In genomic region chr19:56734033-56734572, GRCm38 (mm10) we compare ENCODE assay signal across 19 mouse cellular contexts. TPM values are rescaled to one million over a fixed set of nuclear protein-coding genes. Genes with fewer than 3 reads are reported as not detected.
A peak's percentile ranks its signal among the peaks of the same experiment; 100 is the strongest.
DNase-seq lines count a peak whose midpoint lies in the region; ATAC-seq and TF ChIP-seq lines count a peak whose summit lies in the region.
"Had no signal": no experiment of that assay in that cellular context is flagged by ENCODE, and none has a peak within 500 bp of the region (broad histone marks: within the 10 kb centered on the region; RNA-seq: fewer than 3 reads in every experiment).

No protein-coding gene starts in this region.

- no peak for ATAC-seq in liver, postnatal 0 days
- ATAC-seq in liver, embryonic 11.5 days (replicated peaks; ENCODE audit: low FRiP score): no peak
- no peak for ATAC-seq in Patski
- peak; percentile 87 for ATAC-seq in monocyte, adult 5-6 weeks (replicated peaks; ENCODE audit: insufficient number of reproducible peaks, low FRiP score, low TSS enrichment, poor library complexity, severe bottlenecking)
- ATAC-seq: forebrain, embryonic 13.5 days; hindbrain, embryonic 16.5 days; midbrain, embryonic 13.5 days had no signal

- POLR2A ChIA-PET in Patski (lab: Charles Lee): no interaction called here

- intact Hi-C loops in heart, adult 2 months (cut with DNase I): no loop called here
- intact Hi-C loops in left cerebral cortex, postnatal 25 days (cut with DNase I): no loop called here
- intact Hi-C loops in left cerebral cortex, postnatal 14 days (cut with DNase I): no loop called here

- peak; percentile 63 for TF ChIP-seq CTCF in heart, adult 2 months (IDR thresholded peaks at IDR 0.05)
- TF ChIP-seq CTCF in liver, postnatal 0 days (IDR thresholded peaks at IDR 0.05; ENCODE audit: low read depth): 0 out of 2 replicates have a peak, but pooled peaks have one; percentile 8
- peak; percentile 31 for TF ChIP-seq CTCF in Patski (IDR thresholded peaks at IDR 0.05)

- peaks cover 4% of the 10 kb centered on the region; the same call in 1 of the 2 replicates for H3K36me3 ChIP-seq in heart, adult 2 months (ENCODE audit: control insufficient read depth, insufficient read depth, low read length)
- H3K36me3 ChIP-seq in liver, postnatal 0 days (replicated peaks; ENCODE audit: insufficient read depth, low read length): no peaks in the 10 kb centered on the region
- H3K36me3 ChIP-seq in liver, embryonic 11.5 days (ENCODE audit: control insufficient read depth, insufficient read depth, low read length): no peaks in the 10 kb centered on the region
- H3K36me3 ChIP-seq: limb, embryonic 13.5 days; liver, embryonic 15.5 days; midbrain, embryonic 13.5 days; stomach, embryonic 15.5 days had no signal

- no peaks in the 10 kb centered on the region for H3K9me3 ChIP-seq in liver, postnatal 0 days (ENCODE audit: low read length)
- H3K9me3 ChIP-seq in liver, embryonic 11.5 days (ENCODE audit: control insufficient read depth, low read length): no peaks in the 10 kb centered on the region
- H3K9me3 ChIP-seq: forebrain, embryonic 13.5 days; limb, embryonic 13.5 days; liver, embryonic 15.5 days; midbrain, embryonic 13.5 days; stomach, embryonic 15.5 days had no signal

- H3K27ac ChIP-seq in heart, adult 2 months: peak overlapping the region; percentile 41
- H3K27ac ChIP-seq in liver, postnatal 0 days (ENCODE audit: low read depth): no peak overlapping the region
- H3K27ac ChIP-seq in liver, embryonic 11.5 days (ENCODE audit: low read depth, low read length): no peak overlapping the region
- H3K27ac ChIP-seq: forebrain, embryonic 13.5 days; limb, embryonic 13.5 days; liver, embryonic 15.5 days; midbrain, embryonic 13.5 days; stomach, embryonic 15.5 days had no signal

- no peak for DNase-seq in heart, adult 2 months
- DNase-seq in heart, adult 18-20 months: no peak
- DNase-seq in liver, postnatal 0 days: no peak
- DNase-seq in liver, embryonic 11.5 days (ENCODE audit: low spot score): no peak
- DNase-seq in Patski (ENCODE audit: low read depth, low spot score): no peak
- DNase-seq in left cerebral cortex, postnatal 25 days (ENCODE audit: low spot score in 2 of 2): no peak
- no peak for DNase-seq in left cerebral cortex, postnatal 14 days (ENCODE audit: low spot score in 2 of 2)
- DNase-seq: cerebellum, adult 11 months; cerebellum, postnatal 14 days; kidney, adult 8-10 months; lung, postnatal 4 days; right cerebral cortex, adult 18-20 months had no signal

- no peak for TF ChIP-seq POLR2A in heart, adult 2 months (IDR thresholded peaks at IDR 0.05; ENCODE audit: insufficient read depth, low read depth, low read length)

- peaks cover 1% of the 10 kb centered on the region; the same call in 1 of the 2 replicates for H3K4me1 ChIP-seq in heart, adult 2 months (ENCODE audit: control insufficient read depth, insufficient read depth, low read length)
- H3K4me1 ChIP-seq in liver, postnatal 0 days (ENCODE audit: insufficient read depth): no peaks in the 10 kb centered on the region
- no peaks in the 10 kb centered on the region for H3K4me1 ChIP-seq in liver, embryonic 11.5 days (replicated peaks; ENCODE audit: control insufficient read depth, insufficient read depth, low read length)
- H3K4me1 ChIP-seq: forebrain, embryonic 13.5 days; liver, embryonic 15.5 days; midbrain, embryonic 13.5 days; stomach, embryonic 15.5 days had no signal

- no peak overlapping the region for H3K4me3 ChIP-seq in heart, adult 2 months
- no peak overlapping the region for H3K4me3 ChIP-seq in liver, postnatal 0 days (ENCODE audit: low read depth, low read length)
- no peak overlapping the region for H3K4me3 ChIP-seq in liver, embryonic 11.5 days (ENCODE audit: low read depth, low read length)
- H3K4me3 ChIP-seq: forebrain, embryonic 13.5 days; limb, embryonic 13.5 days; liver, embryonic 15.5 days; midbrain, embryonic 13.5 days; stomach, embryonic 15.5 days had no signal

- no peaks in the 10 kb centered on the region for H3K27me3 ChIP-seq in heart, adult 2 months (ENCODE audit: control insufficient read depth, insufficient read depth, low read length)
- H3K27me3 ChIP-seq in liver, postnatal 0 days (ENCODE audit: insufficient read depth, low read length): 0 out of 2 replicates have a peak, but pooled peaks cover 2% of the 10 kb centered on the region
- 0 out of 2 replicates have a peak, but pooled peaks cover 6% of the 10 kb centered on the region for H3K27me3 ChIP-seq in liver, embryonic 11.5 days (replicated peaks; ENCODE audit: control insufficient read depth, insufficient read depth, low read length)
- peaks cover 27% of the 10 kb centered on the region for H3K27me3 ChIP-seq in Patski
- H3K27me3 ChIP-seq: forebrain, embryonic 13.5 days; stomach, embryonic 15.5 days had no signal

- no peak overlapping the region for H3K4me2 ChIP-seq in liver, postnatal 0 days (ENCODE audit: low read depth, low read length)
- H3K4me2 ChIP-seq in liver, embryonic 11.5 days: no peak overlapping the region
- H3K4me2 ChIP-seq: forebrain, embryonic 13.5 days; limb, embryonic 13.5 days; liver, embryonic 15.5 days; midbrain, embryonic 13.5 days; stomach, embryonic 15.5 days had no signal

- 54% methylated on average over 7 of the region's 7 CpGs for WGBS in heart, adult 2 months
- WGBS in liver, postnatal 0 days (ENCODE audit: insufficient replicate concordance): 50% methylated on average over 7 of the region's 7 CpGs
- 59% methylated on average over 7 of the region's 7 CpGs for WGBS in liver, embryonic 11.5 days

- H3K9ac ChIP-seq in heart, adult 2 months (ENCODE audit: low read depth, low read length): no peak overlapping the region
- H3K9ac ChIP-seq in liver, postnatal 0 days (replicated peaks): no peak overlapping the region
- no peak overlapping the region for H3K9ac ChIP-seq in liver, embryonic 11.5 days (ENCODE audit: low read depth, low read length)
- H3K9ac ChIP-seq: forebrain, embryonic 13.5 days; limb, embryonic 13.5 days; liver, embryonic 15.5 days; midbrain, embryonic 13.5 days; stomach, embryonic 15.5 days had no signal

- CTCF ChIA-PET in Patski (lab: Charles Lee): no interaction called here

- in situ Hi-C loops in Patski (cut with MboI; ENCODE audit: low pct_unique_long_range_greater_than_20kb): no loop called here

- no peaks in the 10 kb centered on the region for H3K79me2 ChIP-seq in heart, adult 2 months (replicated peaks; ENCODE audit: control insufficient read depth, insufficient read depth, low read length)

- no peak for TF ChIP-seq EP300 in heart, adult 2 months (IDR thresholded peaks at IDR 0.05; ENCODE audit: insufficient read depth, low read depth, low read length)
- TF ChIP-seq EP300 in liver, postnatal 0 days (IDR thresholded peaks at IDR 0.05; ENCODE audit: low read depth): no peak

RNA-seq across cellular contexts. Expression of gene Adrb1, which starts 12.1 kb away (rescaled TPM):
- total RNA-seq in heart, adult 2 months (2021): 10 to 100 TPM; 18.0 to 28.4 TPM
- polyA plus RNA-seq in heart, adult 2 months (2012; rRNA removed): 18.3 and 20.5 TPM in 2 replicates
- total RNA-seq in heart, adult 18-20 months (2021): 10 to 100 TPM; 15.6 to 15.8 TPM
- 0.47 and 0.63 TPM in 2 replicates for polyA plus RNA-seq in liver, postnatal 0 days (2015; fragmentation: Nextera tagmentation; extraction: Ambion mirVana)
- polyA plus RNA-seq in liver, embryonic 11.5 days (2014; fragmentation: Nextera tagmentation; extraction: Ambion mirVana): 0.34 and 0.35 TPM in 2 replicates
- polyA plus RNA-seq in Patski (2021): not detected
- 12.4 to 20.2 TPM (median 15.5 TPM) in 3 replicates for total RNA-seq in monocyte, adult 5-6 weeks (2017)
- total RNA-seq in left cerebral cortex, postnatal 25 days (2021): 10 to 100 TPM; 45.1 to 48.1 TPM
- 10 to 100 TPM; 40.1 to 43.9 TPM for total RNA-seq in left cerebral cortex, postnatal 14 days (2021)

Comparison
In these comparisons a context has a peak if more than half of its experiments do, and no peak if none do; other contexts are left out.
1. CTCF ChIP-seq: peak in every context shown above with its lines; median percentile 63 in heart, adult 2 months; 31 in Patski; 8 in liver, postnatal 0 days.